Mouse (Mus musculus): ENCODE results near the gene Dok7.

Gene Dok7

DNA sequence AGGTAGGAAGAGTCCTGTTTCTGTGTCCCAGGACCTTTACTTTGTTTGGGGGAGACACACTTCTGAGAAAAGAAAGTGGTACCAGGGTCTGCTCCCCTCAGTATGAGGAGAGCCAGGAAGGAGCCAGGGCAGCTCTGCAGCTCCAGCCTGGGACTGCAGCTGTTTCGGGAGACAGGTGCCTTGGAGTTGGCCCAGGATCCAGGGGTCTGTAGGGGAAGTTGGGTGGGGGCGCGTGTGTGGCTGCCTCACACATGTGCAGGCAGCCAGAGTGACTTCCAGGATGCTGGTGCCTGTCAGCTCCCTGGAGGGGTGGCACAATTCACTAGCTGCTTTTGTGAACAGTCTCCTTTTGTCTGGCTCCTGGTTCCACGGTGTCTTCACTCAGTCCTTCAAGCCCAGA, 1.0 kb downstream of the Dok7 start:
- DNase-seq (ENCODE audit: low spot score in 2 of 2) = no peak

- DNase-seq (ENCODE audit: low spot score in 2 of 2) = no peak
Observed at GRCm38 (mm10) chr5:35058216-35058615, 1.6 kb downstream of the Dok7 start.

GRCm38 (mm10) chr5:35060098-35060497, 3.5 kb downstream of the Dok7 start:
- peak; percentile 46 to 48 for DNase-seq (ENCODE audit: low spot score in 2 of 2)

- no peak for DNase-seq (ENCODE audit: low spot score in 2 of 2)
Observed at GRCm38 (mm10) chr5:35069841-35070240, 13.3 kb downstream of the Dok7 start.

DNA sequence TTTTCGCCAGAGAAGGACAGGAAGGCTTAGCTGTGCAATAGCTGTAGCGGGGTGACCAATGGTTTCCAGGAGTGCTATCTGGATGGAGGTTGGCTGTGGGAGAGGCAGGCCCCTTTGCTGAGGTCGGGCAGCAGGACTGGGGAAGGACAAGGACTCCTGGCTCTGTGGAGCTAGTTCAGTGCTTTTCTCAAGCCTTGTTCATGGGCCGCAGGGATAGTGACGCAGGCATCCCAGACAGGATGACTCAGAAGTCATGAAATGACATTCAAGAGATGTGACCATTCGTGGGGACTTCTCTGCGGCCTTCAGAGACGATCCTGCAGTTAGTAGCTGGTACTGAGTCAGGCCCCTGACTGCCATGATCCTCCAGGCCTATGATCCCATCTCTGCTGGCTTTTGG, 13.7 kb downstream of the Dok7 start:
- no peak for DNase-seq (ENCODE audit: low spot score in 2 of 2)

DNA sequence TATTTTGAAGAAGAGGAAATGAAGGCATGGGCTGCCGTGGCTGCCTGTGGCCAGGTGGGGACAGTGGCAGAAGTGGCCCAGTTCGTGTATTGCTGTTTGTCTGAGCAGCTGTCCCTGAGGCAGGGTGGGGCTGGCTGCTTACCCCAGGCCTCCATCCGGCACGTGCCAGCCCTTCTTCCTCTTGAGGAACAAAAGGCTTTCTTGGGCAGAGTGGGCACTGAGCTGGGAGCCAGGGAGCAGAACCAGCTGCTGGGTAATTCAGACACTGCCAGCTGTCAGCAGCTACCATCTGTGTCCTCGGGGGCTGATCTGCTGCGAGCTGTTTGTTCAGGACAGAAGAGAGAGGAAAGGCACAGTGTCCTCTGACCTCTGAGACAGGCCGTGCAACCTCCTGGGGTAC, 14.4 kb downstream of the Dok7 start:
- no peak for DNase-seq (ENCODE audit: low spot score in 2 of 2)

DNA sequence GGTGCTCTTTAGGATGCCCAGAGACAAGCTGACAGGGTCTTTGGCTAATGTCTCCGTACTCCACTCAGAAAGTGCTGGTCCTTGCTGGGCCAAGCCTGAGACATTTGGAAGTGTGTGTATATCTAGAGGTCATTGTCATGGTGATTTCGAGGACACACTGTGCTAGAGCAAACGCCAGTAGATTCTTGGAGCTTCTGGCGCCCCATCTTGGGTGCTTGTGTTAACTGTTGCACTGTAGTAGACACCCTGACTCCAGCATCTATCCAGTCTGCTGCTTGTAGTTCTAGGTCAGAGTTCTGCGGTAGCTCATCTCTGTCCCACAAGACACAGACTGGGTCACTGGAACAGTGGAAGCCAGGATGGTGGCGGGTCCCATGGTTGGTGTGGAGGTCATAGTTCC, 15.3 kb downstream of the Dok7 start:
- no peak for DNase-seq (ENCODE audit: low spot score in 2 of 2)

- DNase-seq (ENCODE audit: low spot score in 2 of 2) = no peak
Observed at GRCm38 (mm10) chr5:35073235-35073634, 16.7 kb downstream of the Dok7 start.

GRCm38 (mm10) chr5:35073992-35074391, 17.4 kb downstream of the Dok7 start:
- DNase-seq (ENCODE audit: low spot score in 2 of 2) = peak; percentile 41 to 62

DNA sequence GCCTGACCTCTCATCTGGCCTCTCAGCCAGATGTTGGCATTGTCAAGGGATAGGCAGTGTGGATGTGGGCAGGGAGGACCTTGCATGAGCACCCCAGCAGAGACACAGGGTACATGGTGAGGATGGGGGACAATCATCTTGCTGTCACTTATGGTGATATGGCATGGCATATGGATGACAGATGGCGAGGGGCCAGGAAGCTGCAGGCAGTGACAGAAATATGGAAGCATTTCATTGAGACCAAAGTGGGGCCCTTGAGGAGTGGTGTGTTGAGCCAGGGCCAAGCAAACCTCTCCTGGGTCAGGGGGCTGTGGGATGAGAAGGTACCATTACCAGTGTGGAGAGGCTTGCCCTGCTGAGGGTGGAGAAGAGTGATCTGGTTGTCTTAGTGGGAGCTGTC, 19.8 kb downstream of the Dok7 start:
- DNase-seq (ENCODE audit: low spot score in 2 of 2) = no peak

DNA sequence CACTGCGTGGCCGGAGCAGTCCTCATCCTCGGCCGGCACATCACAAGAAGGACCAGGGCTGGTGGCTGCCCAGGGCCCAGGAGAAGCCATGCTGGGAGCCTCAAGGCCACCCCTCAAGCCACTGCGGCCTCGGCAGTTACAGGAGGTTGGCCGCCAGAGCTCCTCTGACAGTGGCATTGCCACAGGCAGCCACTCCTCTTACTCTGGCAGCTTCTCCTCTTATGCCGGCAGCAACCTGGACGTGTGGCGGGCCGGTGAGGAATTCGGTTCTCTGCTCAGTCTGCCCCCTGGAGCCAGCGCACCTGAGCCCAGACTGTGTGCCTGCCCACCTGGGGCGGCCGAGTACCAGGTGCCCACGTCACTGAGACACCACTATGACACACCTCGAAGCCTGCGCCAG, 22.5 kb downstream of the Dok7 start:
- DNase-seq (ENCODE audit: low spot score in 2 of 2) = no peak

GRCm38 (mm10) chr5:35084913-35085312, 28.3 kb downstream of the Dok7 start:
- no peak for DNase-seq (ENCODE audit: low spot score in 2 of 2)

GRCm38 (mm10) chr5:35088785-35089613, 32.4 kb downstream of the Dok7 start:
- peak in 1 of 2 experiments; percentile 36 for DNase-seq (ENCODE audit: low spot score in 2 of 2)

DNA sequence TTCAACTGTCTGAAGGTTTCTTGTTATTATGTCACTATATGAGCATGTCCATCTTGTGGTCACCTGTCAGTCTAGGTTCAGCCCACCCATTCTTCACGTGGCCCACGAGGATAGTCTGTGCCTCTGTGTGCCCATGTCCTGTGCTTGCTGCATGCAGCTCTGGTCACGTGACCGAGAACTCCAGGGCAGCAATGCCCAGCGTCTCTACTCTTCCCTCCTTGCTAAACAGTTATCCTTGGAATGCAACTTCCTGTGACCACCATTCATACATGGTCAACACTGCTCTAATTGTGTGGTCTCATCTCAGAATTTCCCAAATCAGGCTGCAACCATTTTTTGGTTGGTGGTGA, 33.0 kb downstream of the Dok7 start:
- DNase-seq (ENCODE audit: low spot score in 2 of 2) = no peak

DNA sequence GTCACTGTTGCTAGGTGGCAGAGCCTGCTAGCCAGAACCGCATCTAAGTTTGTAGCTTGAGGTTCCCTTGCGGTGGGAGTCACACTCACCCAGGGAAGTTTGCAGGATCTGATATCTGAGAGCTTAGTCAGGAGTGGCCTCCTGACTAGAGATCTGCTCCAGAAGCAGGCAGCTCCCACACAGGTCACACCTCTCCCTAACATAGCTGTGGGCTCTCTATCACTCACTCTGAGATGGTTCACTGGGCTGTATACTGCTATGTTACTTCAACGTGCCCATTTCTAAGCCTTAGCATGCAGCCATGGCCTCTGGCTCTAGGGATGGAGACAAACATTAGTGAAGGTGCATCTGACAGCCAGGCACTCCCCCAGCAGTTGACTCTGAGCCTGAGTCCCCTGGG, 35.1 kb downstream of the Dok7 start:
- no peak for DNase-seq (ENCODE audit: low spot score in 2 of 2)

DNA sequence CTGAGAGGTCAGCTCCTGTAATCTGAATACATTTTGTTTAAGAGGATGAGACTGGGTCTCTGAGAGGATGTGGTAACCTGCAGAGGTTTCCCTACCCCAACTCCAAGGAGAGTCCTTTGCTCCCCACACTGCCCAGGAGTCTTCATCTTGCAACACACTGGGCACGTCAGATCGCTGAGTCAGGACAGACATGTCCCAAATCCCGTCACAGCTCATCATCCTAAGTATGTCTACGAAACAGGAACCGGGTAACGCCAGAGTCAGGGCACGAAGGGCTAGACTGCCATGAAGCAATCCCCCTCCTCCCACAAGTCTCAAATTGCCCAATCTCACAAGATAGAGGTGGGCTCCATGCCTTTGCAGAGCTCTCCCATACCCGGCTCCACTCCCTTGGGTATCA, 46.5 kb downstream of the Dok7 start:
- DNase-seq (ENCODE audit: low spot score in 2 of 2) = no peak

GRCm38 (mm10) chr5:35103528-35103927, 47.0 kb downstream of the Dok7 start:
- no peak for DNase-seq (ENCODE audit: low spot score in 2 of 2)

GRCm38 (mm10) chr5:35104183-35104959, 47.8 kb downstream of the Dok7 start:
- DNase-seq (ENCODE audit: low spot score in 2 of 2) = no peak

DNA sequence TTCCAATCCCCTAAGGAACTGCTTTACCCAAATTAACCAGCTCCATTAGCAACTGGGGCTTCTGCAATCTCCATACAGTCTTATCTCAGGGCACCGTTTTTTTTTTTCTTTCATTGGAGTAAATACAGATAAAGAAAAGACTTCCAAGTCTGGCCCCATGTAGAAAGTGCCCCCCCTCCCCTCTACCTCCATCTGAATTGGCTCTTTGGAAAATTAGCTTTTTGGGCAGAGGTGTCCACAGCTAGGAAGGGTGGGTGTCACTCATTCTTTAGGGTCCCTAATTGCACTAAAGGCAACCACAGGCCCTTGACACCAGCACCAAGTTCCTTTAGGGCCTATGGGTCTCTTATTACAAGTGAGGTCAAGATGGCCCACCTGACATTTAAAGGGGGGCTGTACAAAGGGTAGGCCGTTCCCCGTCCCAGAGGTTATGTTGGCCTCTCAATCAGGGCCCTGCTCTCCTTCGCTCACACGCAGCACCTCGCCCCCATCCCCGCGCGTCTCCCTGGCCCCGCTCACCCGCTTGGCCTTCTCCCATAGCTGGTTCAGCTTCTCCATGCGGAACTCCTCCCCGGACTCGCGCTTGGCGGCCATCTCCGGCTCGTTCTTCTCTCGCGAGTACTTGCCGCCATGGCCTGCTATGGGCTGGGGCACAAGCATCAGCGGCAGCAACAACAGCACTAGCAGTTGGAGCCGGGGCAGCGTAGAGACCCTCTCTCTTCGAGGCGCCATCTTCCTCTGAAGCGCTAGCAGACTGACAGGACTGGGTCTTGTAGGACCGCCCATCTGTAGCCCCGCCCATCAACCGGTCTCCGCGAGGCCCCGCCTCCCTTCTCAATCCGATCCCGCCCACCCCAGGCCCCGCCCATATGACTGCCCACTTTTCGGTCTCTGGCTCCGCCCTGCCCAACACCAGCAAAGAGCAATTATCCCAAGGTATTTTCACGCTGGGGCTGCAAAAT, 48.7 kb downstream of the Dok7 start, which contains the start of gene Lrpap1:
Gene Lrpap1, minus strand, starts transcription at position 807 of the 962 bp plus-strand sequence.
- DNase-seq (ENCODE audit: low spot score in 2 of 2) = peak; percentile 81 to 86

DNA sequence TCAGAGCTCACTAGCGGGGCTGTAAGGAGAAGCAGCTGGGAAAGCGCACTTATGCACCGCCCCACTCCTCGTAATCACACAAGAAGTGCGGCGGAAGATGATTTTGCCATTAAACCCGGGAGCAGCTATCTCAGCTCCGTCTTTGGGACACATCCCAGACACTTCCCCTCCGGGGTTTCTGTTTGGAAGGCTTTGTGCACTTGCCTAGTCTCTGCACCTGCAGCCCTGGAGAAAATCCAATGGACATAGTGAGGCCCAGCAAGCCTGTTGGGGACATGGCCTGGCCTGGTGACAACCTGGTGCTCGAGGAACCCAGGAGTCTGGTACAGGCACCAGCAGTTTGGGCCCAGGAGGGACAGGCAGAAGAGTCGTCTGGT, 49.3 kb downstream of the Dok7 start:
- peak in 1 of 2 experiments; percentile 47 for DNase-seq (ENCODE audit: low spot score in 2 of 2)

- DNase-seq (ENCODE audit: low spot score in 2 of 2) = no peak
Observed at GRCm38 (mm10) chr5:35112444-35112843, 55.9 kb downstream of the Dok7 start.

DNA sequence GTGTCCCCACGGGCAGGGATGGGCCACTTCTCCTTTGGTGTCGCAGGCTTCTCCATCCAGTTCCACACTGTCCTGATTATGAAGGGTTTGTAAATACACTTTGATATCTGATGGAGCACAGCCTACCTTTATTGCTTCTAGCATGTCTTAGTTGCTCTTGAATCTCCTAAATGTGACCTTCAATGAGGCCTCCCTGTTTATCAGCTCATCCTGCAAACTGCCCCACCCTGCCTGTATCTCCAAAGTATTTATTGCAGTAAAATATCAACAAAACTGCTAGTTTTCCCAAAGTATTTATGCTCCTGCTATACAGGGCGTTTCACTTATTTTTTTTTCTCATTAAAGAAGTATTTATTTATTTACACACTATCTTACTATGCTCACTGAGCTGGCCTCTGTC, 59.4 kb downstream of the Dok7 start:
- DNase-seq (ENCODE audit: low spot score in 2 of 2) = no peak

All from heart, adult 9 months (tissue).